Mouse (Mus musculus) lung, postnatal 14 days (tissue): ENCODE data around the gene Nudt3.

ENCODE experiments used
- DNase-seq: peaks from one replicate; pipeline ENCODE4 v3.0.0; 2021

Gene Nudt3

GRCm38 (mm10) chr17:27564391-27565162, 58.7 kb downstream of the Nudt3 start:
- no peak for DNase-seq

- DNase-seq, result no peak
Measured at GRCm38 (mm10) chr17:27563771-27564244, 59.5 kb downstream of the Nudt3 start.

GRCm38 (mm10) chr17:27561809-27562526, 61.3 kb downstream of the Nudt3 start:
- DNase-seq, result no peak

DNA sequence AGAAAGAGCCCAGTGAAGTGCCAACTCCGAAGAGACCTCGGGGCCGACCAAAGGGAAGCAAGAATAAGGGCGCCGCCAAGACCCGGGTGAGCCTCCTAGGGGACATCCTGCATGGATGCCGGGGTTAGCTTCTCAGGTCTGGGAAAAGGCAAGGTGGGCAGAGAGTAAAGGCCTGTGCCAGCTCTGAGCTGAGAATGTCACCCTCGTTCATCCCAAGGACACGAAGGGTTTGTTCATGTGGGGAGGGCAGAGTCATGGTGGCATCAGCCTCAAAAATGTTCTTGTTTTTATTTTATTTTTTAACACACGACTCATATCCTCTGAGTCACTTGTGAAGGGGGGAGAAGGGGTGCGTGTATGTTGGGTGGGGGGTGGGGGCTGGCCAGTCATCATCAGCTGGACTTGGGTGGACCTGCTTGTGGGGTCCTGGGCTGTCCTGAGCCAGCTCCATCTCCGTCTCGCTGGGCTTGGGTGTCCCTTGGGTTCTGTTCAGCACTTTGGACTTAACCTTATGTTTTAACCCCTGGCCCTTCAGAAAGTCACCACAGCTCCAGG, 62.3 kb downstream of the Nudt3 start:
- DNase-seq, result no peak

GRCm38 (mm10) chr17:27559596-27559995, 63.7 kb downstream of the Nudt3 start:
- DNase-seq, result no peak

- no peak for DNase-seq
Measured at GRCm38 (mm10) chr17:27558845-27559244, 64.5 kb downstream of the Nudt3 start.

DNA sequence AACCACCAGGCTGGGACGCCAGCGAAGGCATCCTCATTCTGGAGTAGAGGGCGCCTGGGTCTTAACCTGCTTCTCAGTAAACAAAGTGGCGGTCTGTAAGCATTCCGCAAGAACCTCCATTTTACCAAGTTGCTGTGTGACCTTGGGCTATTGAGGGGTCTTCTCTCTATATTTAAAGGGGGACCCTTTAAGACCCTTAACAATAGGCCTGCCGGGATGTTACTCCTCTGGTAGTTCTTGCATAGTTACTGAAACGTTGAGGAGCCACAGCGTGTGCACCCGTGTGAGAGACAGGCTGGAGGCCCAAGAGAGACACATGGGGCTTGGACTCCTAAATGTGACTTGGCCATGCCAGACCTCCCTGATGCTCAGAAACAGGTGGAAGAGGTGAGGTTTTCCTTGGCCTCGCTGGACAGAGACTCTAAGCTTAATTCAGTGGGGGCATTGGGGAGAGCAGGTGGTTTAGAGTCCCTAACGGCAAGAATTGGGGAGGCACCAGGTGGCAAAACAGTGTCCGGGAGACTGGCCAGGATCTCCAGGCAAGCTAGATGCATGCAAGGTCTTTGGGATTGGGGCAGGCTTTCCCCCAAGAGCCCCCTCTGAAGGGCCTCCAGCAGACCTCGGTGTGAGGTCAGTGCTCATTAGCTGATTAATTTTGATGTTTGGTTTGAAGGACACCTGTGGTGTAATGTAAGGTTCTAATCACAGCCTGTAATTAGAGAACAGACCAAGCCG, 65.2 kb downstream of the Nudt3 start:
- no peak for DNase-seq

GRCm38 (mm10) chr17:27557181-27557926, 65.9 kb downstream of the Nudt3 start:
- DNase-seq, result peak; percentile 53

DNA sequence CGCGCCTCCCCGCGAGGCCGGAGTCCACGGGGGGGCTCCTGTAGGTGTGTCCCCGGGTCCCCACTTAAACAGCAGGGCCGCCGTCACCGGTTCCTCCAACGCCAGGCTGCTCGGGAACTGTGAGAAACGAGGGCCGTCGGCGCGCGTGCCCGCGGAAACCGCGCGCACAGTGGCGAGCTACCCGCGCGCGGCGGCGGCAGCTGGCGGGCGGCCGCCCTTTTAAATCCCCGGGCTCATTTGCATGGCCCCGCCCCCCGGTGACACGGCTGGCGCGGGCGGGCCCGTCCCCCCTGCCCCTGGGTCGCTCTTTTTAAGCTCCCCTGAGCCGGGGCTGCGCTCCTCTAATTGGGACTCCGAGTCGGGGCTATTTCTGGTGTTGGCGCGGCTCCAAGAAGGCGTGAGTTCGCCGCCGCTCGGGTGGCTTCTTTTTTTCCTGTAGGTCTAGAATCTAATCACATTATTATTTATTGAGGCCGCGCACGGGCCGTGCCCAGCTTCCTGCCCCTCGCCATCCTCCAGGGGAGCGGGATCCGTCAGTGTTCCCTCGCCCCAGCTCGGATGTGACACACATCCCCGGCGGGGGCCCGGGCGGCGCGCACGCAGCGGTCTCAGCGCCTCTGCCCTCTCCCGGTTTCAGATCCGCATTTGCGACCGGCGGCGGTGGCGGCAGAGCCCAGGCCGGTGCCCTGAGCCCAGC, 66.8 kb downstream of the Nudt3 start, which contains the start of gene Hmga1:
TSS of gene Hmga1 (plus strand) at position 183 of the 697 bp plus-strand sequence.
- DNase-seq, result peak; percentile 87

DNA sequence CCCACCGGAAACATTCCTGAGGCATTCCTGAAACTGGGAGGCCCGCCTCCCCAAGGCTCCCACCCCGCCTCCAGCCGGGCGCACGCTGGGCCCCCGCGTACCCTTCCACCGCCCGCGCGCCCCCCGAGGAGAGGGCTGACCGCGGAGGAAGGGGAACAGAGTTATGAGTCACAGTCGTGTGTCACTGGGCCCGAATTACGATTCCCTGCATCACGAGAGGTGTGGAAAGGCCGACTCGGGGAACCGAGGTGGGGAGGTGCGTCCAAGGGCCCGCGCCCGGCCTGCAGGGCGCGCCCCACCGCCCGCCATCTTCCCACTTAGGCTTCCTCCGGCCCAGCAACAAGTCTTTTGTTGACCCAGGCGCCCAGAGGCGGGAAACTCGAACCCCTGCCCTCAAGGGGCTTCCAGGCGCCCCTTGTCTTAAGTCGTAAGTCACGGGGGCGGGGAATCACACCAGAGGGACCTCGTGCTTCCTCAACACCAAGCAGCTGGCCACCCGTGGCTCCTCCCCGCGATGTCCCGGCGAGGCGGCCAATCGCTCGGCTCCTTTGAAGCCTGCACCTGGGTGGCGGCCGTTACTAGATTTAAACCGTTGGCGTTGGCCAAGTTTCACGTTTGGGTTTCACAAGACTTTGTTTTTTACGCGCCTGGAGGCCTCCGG, 67.7 kb downstream of the Nudt3 start:
- peak; percentile 70 for DNase-seq

DNA sequence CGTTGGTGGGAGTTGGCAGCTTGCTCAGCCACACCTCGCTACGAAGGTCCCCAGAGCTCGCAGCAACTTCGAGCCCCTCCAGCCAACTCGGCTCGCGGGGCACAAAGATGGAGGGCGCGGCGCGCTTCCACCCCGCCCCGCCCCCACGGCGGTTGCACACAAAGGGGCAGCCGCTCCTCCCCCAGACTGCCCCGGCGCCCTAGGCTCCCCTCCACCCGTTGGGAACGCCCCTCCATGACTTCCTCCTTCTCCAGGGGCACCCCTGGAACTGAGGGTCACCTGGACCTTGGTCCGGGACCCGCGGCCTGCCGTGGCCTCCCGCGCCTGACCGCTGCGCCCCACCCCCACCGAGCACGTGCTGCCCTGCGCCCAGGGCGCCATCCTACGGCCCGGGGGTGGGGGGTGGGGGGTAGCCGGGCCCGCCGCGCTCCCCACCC, 68.2 kb downstream of the Nudt3 start:
- peak; percentile 41 for DNase-seq

DNA sequence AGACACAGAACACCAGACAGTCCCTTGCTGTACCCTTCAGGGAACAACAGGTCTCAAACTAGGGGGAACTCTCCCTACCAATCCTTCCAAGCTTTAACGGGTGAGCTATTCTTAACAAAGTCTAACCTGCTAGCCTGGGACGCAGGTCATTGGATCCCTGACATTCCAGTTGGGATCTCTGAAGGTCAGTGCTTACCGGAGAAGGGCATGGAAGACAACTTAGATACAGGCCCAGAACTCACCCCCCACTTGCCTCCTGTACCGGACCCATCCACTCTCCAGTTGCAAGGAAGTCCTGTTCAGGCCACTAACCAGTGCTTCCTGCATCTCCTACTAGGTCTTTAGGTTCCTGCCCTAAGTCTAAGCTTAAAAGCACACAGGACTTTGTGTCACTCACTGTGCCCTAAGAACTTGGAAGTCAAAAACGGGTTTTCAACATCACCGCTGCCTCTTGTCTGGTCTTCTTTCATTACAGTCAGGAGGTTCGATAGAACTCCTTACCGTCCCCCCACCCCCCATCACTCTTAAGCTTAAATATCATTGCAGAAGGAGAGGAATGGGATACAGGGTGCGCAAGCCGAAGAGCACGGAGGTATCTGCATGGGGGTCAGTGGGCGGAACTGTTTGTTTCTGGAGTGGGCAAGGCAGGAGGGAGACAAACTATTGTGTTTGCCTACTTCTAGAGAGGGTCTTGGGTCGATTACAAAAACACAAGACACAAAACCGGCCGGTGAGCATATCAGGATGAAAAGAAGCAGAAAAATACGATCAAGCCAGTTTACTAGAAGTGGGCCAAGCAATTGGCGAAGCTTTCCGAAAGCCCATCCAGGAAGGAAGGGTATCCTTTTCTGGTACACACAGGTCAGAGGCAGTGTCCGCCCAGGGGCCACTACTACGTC, 69.0 kb downstream of the Nudt3 start:
- no peak for DNase-seq

- no peak for DNase-seq
Measured at GRCm38 (mm10) chr17:27552215-27553201, 70.8 kb downstream of the Nudt3 start.

GRCm38 (mm10) chr17:27551393-27551940, 71.8 kb downstream of the Nudt3 start:
- DNase-seq, result no peak

GRCm38 (mm10) chr17:27549234-27549633, 74.1 kb downstream of the Nudt3 start:
- no peak for DNase-seq

- DNase-seq, result no peak
Measured at GRCm38 (mm10) chr17:27547253-27547868, 75.9 kb downstream of the Nudt3 start.

- no peak for DNase-seq
Measured at GRCm38 (mm10) chr17:27546574-27547085, 76.7 kb downstream of the Nudt3 start.

GRCm38 (mm10) chr17:27545991-27546390, 77.3 kb downstream of the Nudt3 start:
- no peak for DNase-seq
